Mouse (Mus musculus) cerebellum, adult (tissue): ENCODE data around the gene Gpr82.

Source experiments
- ATAC-seq: cut with Nextera tagmentation; 2 replicates; pipeline ENCODE4 v1.9.2; 2017; ENCODE audit warnings: mild to moderate bottlenecking, moderate library complexity, mixed read lengths; ENCODE audit not compliant: insufficient number of reproducible peaks, low FRiP score, low TSS enrichment

Gpr82 gene

GRCm38 (mm10) chrX:13688356-13688755, 27.2 kb downstream of the Gpr82 start:
- no peak for ATAC-seq

DNA sequence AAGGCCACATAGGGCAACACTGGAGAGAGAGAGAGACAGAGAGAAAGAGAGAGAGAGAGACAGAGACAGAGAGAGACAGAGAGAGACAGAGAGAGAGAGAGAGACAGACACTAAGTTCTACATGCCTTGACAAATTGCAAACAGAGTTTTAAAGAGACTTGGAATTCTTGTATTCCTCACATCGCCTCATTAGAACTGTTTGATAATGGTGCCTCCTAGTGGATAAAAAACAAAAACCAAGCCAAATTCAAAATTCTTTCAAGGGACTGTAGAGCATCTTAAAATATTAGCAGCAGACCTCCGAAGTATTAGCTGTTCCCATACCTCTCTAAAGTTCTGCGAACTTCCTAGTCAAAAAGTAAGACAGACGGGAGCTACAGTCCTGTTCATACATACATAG, 30.7 kb downstream of the Gpr82 start:
- no peak for ATAC-seq

DNA sequence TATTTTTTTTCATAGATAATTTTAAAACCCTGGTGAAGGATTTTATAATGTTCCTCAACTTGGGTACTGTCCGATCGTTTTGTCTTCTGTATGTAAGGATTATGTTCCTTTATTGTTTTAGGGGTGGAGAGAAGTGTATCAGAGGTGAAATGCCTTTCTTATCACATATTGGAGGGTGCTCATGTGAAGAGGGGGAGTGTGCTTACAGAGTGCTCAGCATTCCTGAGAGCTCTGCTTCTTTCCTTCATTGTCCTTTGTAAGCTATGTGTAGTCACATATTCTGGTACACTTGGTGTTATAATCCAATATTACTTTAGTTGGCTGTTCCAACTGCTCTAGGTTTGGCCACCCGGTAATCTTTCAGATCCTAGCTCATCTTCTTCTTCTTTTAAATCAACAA, 39.5 kb downstream of the Gpr82 start:
- no peak for ATAC-seq

DNA sequence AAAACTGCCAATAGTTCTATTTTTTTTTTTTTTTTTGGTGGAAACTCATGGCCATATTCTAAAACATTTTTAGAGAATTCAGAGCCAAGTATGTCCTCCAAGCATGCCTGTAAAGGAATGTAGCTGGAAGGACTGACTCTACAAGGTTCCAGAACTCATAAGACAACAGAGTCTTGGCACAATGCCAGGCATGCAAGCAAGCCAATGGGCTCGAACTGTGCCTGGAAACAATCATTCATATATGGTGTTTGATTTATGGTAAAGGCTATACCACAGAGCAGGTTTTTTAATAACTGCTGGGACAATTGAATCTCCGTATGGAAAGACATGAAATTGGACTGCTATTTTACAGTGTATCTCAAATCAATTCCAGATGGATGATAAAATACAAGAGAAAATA, 43.9 kb downstream of the Gpr82 start:
- no peak for ATAC-seq

DNA sequence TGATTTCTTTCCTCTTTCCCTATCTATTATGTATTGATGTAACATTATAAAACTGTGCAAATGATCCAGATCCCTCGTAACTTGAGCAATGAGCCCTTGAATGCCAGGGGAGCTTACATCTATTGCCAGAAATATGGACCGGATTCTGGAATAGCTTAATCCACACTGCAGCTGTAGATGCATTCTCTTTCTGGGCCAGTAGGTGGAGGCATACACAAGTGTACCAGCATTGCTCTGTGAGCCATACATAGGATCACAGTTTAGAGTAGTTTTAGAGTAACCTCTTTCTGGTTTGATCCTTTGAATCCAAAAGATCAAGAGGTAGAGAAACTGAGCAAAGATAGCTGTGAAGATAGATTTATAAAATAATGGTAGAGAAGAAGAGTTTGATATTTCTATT, 49.0 kb downstream of the Gpr82 start:
- ATAC-seq, result 0 out of 2 replicates have a peak, but pooled peaks have one; percentile 75
